Mouse (Mus musculus) liver, embryonic 14.5 days (tissue): ENCODE results near the gene Slx4. TPM values are rescaled to one million over a fixed set of nuclear protein-coding genes. Genes with fewer than 3 reads are reported as not detected.
A peak's percentile ranks its signal among the peaks of the same experiment; 100 is the strongest.

Source experiments
- ATAC-seq: fragments of 200-750 bp; cut with Nextera tagmentation; 2 replicates; pipeline ENCODE4 v1.8.0; 2017; ENCODE audit warnings: moderate number of reproducible peaks, mild to moderate bottlenecking, moderate library complexity; ENCODE audit not compliant: insufficient read depth
- DNase-seq, 3 experiments: peaks; one replicate each; pipeline ENCODE4 v3.0.0-alpha.2; 2012 to 2013; ENCODE audit warnings: low read depth in 3 of 3, low spot score in 3 of 3
- H3K27ac ChIP-seq: fragments of 300-500 bp; sonication (generic); 2 replicates; pipeline ENCODE4 v1.5.1; 2014; ENCODE audit warnings: moderate library complexity, mild to moderate bottlenecking, control low read depth, inconsistent platforms
- H3K27me3 ChIP-seq: fragments of 300-500 bp; sonication (generic); 2 replicates; pipeline ENCODE4 v1.6.1; 2014; ENCODE audit warnings: mild to moderate bottlenecking, low read length, moderate library complexity; ENCODE audit not compliant: control insufficient read depth, insufficient read depth
- H3K36me3 ChIP-seq: fragments of 300-500 bp; sonication (generic); replicated peaks from 2 replicates; pipeline ENCODE4 v1.6.1; 2014; ENCODE audit warnings: low read depth; ENCODE audit not compliant: control insufficient read depth, insufficient read depth
- H3K4me1 ChIP-seq, 2 experiments: fragments of 200-500 bp in 1 of 2; fragments of 300-500 bp in 1 of 2; sonication (generic) in 1 of 2; replicated peaks; 2 replicates each; pipeline ENCODE4 v1.6.1; 2012 to 2014; ENCODE audit warnings: antibody characterized with exemption in 1 of 2, inconsistent platforms in 1 of 2, low read length in 1 of 2; ENCODE audit not compliant: control insufficient read depth in 2 of 2, insufficient read depth in 2 of 2
- H3K4me2 ChIP-seq: fragments of 300-500 bp; sonication (generic); 2 replicates; pipeline ENCODE4 v1.6.1; 2014; ENCODE audit warnings: low read depth, mild to moderate bottlenecking, control low read depth, moderate library complexity
- H3K4me3 ChIP-seq, 2 experiments: fragments of 200-500 bp in 1 of 2; fragments of 300-500 bp in 1 of 2; sonication (generic) in 1 of 2; 2 replicates each; pipeline ENCODE4 v1.5.1; 2012 to 2014; ENCODE audit warnings: low read depth in 2 of 2, low read length in 2 of 2, mild to moderate bottlenecking in 2 of 2, control low read depth in 1 of 2, inconsistent platforms in 1 of 2, moderate library complexity in 1 of 2; ENCODE audit not compliant: insufficient read depth in 1 of 2
- H3K9ac ChIP-seq: fragments of 300-500 bp; sonication (generic); replicated peaks from 2 replicates; pipeline ENCODE4 v1.6.1; 2014; ENCODE audit warnings: mild to moderate bottlenecking, control low read depth, moderate library complexity
- H3K9me3 ChIP-seq: fragments of 300-500 bp; sonication (generic); 2 replicates; pipeline ENCODE4 v1.6.1; 2016; ENCODE audit warnings: low read length, mixed read lengths; ENCODE audit not compliant: control insufficient read depth
- CTCF ChIP-seq: IDR thresholded peaks from 2 replicates; pipeline ENCODE4 v1.5.1; 2016; ENCODE audit warnings: antibody characterized with exemption, low read depth, control low read depth
- EP300 ChIP-seq: IDR thresholded peaks from 2 replicates; pipeline ENCODE4 v1.6.1; 2016; ENCODE audit warnings: antibody characterized with exemption, low read depth
- WGBS: fragments of 180-500 bp; shearing (Covaris S2); extraction: QIAGEN DNeasy Blood & Tissue Kit; methylation state at CpG from one replicate; pipeline ENCODE4 v1.1.7; 2014; ENCODE audit not compliant: insufficient replicate concordance; 5-methylcytosine and 5-hydroxymethylcytosine counted together
- polyA plus RNA-seq, 2 experiments: library from polyadenylated mRNA; depleted of rRNA in 1 of 2; stranded (reverse) in 1 of 2; unstranded in 1 of 2; fragments of >200 nt; fragmentation: Nextera tagmentation in 1 of 2; extraction: Ambion mirVana in 1 of 2; gene quantifications; 2 replicates each; pipeline versions ENCODE4 v1.2.1 to v1.2.3; 2012 to 2014

Gene Slx4
- 13.1 and 15.0 TPM in 2 replicates for polyA plus RNA-seq (2012; rRNA removed)
- polyA plus RNA-seq (2014; fragmentation: Nextera tagmentation; extraction: Ambion mirVana), result 7.6 and 11.1 TPM in 2 replicates

- peak; percentile 95 for ATAC-seq
- H3K27ac ChIP-seq, result peak within 1 kb of the TSS; percentile 76
- peak; percentile 65 for TF ChIP-seq CTCF
- no peak for TF ChIP-seq EP300
- WGBS, result 1% methylated on average over 58 of the region's 58 CpGs
- H3K4me1 ChIP-seq, result peaks cover 12 to 15% of the 10 kb centered on the region in 2 experiments
- H3K4me2 ChIP-seq, result peak within 1 kb of the TSS; percentile 71
- DNase-seq, result peak; percentile 92 to 96 (median 94)
- no peaks in the 10 kb centered on the region for H3K27me3 ChIP-seq
- H3K9ac ChIP-seq, result peak within 1 kb of the TSS; percentile 76
- H3K9me3 ChIP-seq, result no peaks in the 10 kb centered on the region
- H3K4me3 ChIP-seq, result peak within 1 kb of the TSS; percentile 80 to 94
- H3K36me3 ChIP-seq, result peaks cover 18% of the 10 kb centered on the region
These were observed at the start of gene Slx4 for GRCm38 (mm10) chr16:4003489-4004398. Gene Slx4, minus strand, starts transcription at chr16:4003770.

- H3K36me3 ChIP-seq, result peaks cover 19% of the 10 kb centered on the region
- no peak overlapping the region for H3K9ac ChIP-seq
- 79% methylated on average over 4 of the region's 4 CpGs for WGBS
- no peaks in the 10 kb centered on the region for H3K27me3 ChIP-seq
- no peak overlapping the region for H3K4me2 ChIP-seq
- H3K9me3 ChIP-seq, result no peaks in the 10 kb centered on the region
- H3K27ac ChIP-seq, result no peak overlapping the region
- no peak for DNase-seq
- TF ChIP-seq CTCF (no peak), EP300 (no peak)
- H3K4me1 ChIP-seq, result no peaks in the 10 kb centered on the region
- no peak overlapping the region for H3K4me3 ChIP-seq
- no peak for ATAC-seq
These were observed 49.0 kb upstream of the Slx4 start for GRCm38 (mm10) chr16:4052601-4053000.

GRCm38 (mm10) chr16:4045524-4045923, 42.0 kb upstream of the Slx4 start:
- no peak overlapping the region for H3K9ac ChIP-seq
- H3K27me3 ChIP-seq, result no peaks in the 10 kb centered on the region
- ATAC-seq (no peak), DNase-seq (no peak)
- WGBS, result 77% methylated on average over 4 of the region's 4 CpGs
- H3K9me3 ChIP-seq, result no peaks in the 10 kb centered on the region
- no peak overlapping the region for H3K4me2 ChIP-seq
- no peaks in the 10 kb centered on the region for H3K4me1 ChIP-seq
- no peak overlapping the region for H3K27ac ChIP-seq
- no peak overlapping the region for H3K4me3 ChIP-seq
- TF ChIP-seq CTCF, result no peak; the same call in 1 of the 2 replicates
- H3K36me3 ChIP-seq, result peaks cover 44% of the 10 kb centered on the region

- no peak overlapping the region for H3K4me2 ChIP-seq
- DNase-seq (no peak), ATAC-seq (no peak)
- H3K4me1 ChIP-seq, result no peaks in the 10 kb centered on the region
- TF ChIP-seq EP300, result no peak
- TF ChIP-seq CTCF, result no peak
- no peak overlapping the region for H3K9ac ChIP-seq
- no peak overlapping the region for H3K27ac ChIP-seq
- H3K9me3 ChIP-seq, result no peaks in the 10 kb centered on the region
- no peak overlapping the region for H3K4me3 ChIP-seq
- H3K36me3 ChIP-seq, result peaks cover 39% of the 10 kb centered on the region
- no peaks in the 10 kb centered on the region for H3K27me3 ChIP-seq
- 74% methylated on average over 2 of the region's 2 CpGs for WGBS
These were observed 40.5 kb upstream of the Slx4 start for GRCm38 (mm10) chr16:4044093-4044492.

GRCm38 (mm10) chr16:4041646-4042045, 38.1 kb upstream of the Slx4 start:
- Histone ChIP-seq H3K4me2 (no peak overlapping the region), H3K4me1 (no peaks in the 10 kb centered on the region), H3K9ac (no peak overlapping the region), H3K36me3 (peaks cover 39% of the 10 kb centered on the region), H3K27me3 (no peaks in the 10 kb centered on the region), H3K9me3 (no peaks in the 10 kb centered on the region), H3K4me3 (no peak overlapping the region), H3K27ac (no peak overlapping the region)
- TF ChIP-seq CTCF (no peak), EP300 (no peak)
- no peak for DNase-seq
- 84% methylated on average over 4 of the region's 4 CpGs for WGBS
- ATAC-seq, result no peak
